Mouse (Mus musculus) liver, adult 2 months (tissue): ENCODE results near the gene Fgf7.

Experiments used
- CTCF ChIP-seq: fragments of 200-500 bp; IDR thresholded peaks from 2 replicates; pipeline ENCODE4 v1.5.1; 2011; ENCODE audit warnings: low read depth, low read length, control low read depth
- POLR2A ChIP-seq: fragments of 200-500 bp; IDR thresholded peaks from 2 replicates; pipeline ENCODE4 v1.6.1; 2011; ENCODE audit warnings: low read length, control low read depth; ENCODE audit not compliant: insufficient read depth; ENCODE audit errors: extremely low read depth

DNA sequence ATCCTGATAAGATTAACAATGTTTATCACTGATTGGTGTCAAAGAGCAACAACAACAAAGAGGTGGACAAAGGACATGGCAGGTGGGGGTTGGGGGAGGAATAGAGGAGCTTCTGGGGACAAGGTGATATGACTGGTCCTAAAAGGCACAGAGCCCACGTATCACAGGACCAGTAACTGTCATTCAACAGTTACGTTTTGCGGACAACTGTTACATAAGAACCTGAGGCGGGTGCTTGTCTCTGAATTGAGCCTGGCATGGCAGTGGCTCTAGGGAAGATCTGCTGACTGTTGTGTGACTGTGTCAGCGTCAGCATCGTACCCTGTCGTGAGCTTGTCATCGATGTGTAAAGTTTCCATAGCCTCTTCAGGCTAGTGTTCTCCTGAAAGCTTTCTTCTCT lies 51.7 kb downstream of the Fgf7 start:
- TF ChIP-seq CTCF: no peak
- TF ChIP-seq POLR2A: no peak
